Mouse (Mus musculus): ENCODE measurements at regions not wholly inside any gene's neighbourhood (a gene's known extent, or its start where the extent isn't known, plus 50 kb on each side); places are given as distances from the start of the nearest gene placed in this dataset.
A peak's percentile ranks its signal among the peaks of the same experiment; 100 is the strongest.

DNA sequence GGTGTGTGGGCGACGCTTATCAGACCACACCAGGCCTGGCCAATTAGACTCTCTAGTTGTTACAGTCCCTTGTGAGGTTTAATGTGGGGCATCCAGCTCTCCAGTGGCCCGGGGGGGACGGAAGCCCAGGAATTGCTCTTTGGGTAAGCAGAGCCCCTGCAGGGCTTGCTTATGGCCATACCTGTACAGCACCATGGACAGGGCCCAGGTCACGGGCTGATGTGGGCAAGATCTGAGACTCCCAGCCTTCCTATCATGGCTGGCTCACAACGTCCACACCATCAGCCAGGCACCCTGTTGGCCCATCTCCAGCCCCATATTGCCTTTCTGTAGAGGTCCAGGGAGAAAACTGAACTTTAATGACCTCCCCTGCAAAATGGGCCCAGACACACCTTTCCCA is 111.7 kb upstream of the Unc5b start:
- intact Hi-C loops (cut with DNase I; ENCODE audit: low total_unique reads): no loop called here
- DNase-seq: no peak

DNA sequence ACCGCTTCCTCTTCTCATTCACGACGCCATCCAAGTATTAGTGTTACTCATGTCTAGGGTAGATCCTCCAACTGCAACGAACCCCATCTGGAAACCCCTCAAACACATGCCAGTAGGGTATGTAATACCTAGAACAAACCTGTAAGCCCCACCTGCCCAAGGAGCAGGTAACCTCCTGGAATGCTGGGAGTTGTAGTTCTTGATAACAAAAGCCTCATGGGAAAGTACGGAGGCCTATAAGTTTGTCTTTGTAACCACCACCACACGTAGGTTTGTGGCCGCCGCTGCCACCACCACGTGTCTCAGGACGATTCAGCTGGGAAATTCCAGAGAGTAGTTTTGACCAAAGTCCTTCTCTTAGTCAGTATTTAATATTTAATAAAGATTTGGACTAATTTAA is 107.4 kb upstream of the Unc5b start:
- no peak for DNase-seq
- intact Hi-C loops (cut with DNase I; ENCODE audit: low total_unique reads): no loop called here

DNA sequence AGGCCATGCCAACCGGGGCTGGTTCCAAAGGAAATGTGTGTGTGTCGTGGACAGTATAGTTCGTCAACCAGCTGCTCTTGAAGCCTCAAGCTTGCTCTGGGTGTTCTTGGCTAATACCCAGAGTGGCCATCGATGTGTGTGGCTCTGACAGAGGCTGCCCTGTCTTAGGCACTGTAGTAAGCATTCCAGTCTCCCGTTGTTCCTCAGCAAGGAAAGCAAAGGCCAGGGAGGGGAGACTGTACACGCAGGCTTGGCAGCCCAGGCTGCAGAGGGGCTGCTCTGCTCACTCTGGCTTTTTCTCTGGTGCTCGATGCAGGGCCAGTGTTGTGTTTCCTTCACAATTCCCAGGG is 106.1 kb upstream of the Unc5b start:
- intact Hi-C loops (cut with DNase I; ENCODE audit: low total_unique reads): no loop called here

DNA sequence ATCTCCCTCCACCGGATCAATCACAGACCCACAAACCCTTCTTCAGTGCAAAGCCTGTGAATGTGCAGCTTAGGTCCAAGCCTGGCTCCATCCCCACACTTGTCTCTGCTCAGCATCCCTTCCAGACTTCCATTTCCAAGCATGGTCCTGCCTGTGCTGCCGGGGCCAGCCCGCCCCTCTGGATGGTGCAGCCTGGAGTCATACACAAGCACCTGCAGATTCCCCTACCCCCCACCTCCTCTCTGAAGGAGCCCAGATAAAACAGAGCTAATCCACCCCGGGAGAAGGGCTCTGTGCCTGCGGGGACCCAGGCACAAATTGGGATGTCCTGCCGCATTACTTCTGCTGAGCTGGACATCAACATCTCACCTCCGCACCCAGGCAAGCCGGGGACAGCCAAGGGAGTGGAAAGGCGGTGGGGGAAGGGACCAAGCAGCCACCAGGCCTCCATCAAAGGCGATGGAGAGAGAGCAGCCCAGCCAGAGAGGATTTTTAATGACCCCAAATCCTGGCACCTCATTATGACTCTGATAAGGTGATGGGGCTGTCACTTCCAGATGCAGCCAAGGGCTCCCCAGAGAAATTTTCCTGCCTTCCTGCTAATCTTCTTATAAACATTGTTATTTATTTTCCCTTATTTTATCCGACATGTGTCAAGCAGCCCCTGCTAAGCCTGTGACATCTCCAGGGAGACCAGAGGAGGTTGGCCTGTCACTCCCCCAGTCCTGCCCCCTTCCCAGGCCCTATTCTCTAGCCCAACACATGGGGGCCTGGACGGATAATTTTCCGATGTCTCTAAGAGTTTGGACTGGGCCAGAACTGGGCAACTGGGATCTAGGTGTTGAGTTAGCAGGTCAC is 105.5 kb upstream of the Unc5b start:
- intact Hi-C loops (cut with DNase I; ENCODE audit: low total_unique reads): no loop called here
- DNase-seq: no peak

More for the DNA sequence above, 106.1 kb upstream of the Unc5b start:
- DNase-seq: no peak

DNA sequence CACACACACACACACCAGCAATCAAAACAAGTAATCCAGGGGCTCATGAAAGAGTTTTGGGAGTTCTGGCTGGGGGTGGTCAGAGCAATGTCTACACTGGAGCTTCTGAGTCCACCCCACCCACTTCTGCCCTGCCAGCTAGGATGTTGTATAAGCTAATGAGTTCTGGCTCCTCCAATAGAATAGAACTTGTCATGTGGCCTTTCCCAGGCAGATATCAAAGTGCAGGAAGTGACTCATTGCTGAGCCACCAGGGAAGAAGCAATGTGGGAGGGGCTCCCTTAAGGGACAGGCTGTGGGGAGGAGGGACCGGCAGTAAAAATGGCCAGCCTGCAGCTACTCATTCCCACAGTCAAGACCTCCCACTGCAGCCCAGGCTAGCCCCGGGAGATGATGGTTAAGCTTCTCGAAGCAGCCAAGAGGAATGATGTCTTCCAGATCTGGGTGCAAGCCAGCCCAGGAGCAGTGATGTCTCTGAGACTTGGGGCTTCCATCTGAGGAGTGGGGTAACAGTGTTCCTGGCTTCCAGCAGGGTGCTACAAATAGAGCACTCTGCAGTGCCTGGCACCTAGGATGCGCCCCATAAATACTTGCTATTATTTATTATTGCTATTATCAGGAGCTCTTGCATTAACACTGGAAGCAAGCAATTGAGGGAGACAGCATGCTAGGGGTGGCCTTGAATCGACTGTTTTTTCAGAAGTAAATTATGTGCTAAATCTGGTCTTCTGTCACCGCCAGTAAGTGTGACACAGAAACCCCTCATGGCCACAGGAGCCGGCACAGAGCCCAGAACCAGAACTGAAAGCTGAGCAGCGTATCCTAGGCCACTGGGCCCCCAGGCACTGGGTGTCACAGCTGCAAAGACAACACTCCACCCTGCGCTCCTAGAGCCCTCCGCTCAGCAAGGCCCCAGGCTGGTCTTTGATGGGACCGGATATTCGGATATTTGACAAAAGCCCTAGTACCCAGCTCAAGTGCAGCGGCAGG is 103.2 kb upstream of the Unc5b start:
- intact Hi-C loops (cut with DNase I; ENCODE audit: low total_unique reads): no loop called here
- peak; percentile 51 for DNase-seq

DNA sequence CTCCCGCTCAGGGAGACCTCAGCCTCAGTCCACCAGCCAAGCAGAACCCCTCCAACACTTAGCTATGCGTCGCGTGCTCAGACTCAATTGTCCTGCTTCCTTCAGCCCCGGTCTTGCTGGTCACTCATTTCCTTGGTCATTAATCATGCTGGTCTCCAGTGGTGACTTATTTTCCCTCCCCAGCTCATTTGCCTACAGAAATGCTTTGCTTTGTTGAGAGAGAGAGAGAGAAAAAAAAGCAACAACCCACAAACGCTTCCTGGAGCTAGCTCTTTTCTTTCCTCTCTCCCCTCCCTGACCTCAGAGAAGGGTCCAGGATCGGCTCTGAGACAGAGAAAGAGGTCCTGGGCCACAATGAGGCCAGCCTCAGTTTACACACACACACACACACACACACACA is 102.5 kb upstream of the Unc5b start:
- no peak for DNase-seq
- intact Hi-C loops (cut with DNase I; ENCODE audit: low total_unique reads): no loop called here

DNA sequence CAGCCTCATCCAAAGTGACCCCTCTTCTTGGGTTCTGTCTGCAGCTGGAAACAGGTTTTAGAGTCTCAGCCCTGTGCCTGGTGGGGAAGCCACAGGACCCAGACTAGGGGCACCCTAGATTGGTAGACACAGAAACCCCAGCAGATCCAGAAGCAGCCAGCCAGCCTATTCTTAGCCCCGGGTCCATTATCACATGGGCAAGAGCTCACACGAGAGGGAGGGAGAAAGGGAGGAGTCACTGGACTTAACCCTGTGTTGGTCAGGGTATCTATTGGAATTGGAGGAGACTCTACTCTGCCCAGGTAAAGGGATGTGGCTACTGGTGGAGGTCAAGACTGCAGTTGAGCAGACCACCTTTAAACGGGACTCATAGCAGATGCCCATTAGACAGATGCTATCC is 101.5 kb upstream of the Unc5b start:
- no peak for DNase-seq
- intact Hi-C loops (cut with DNase I; ENCODE audit: low total_unique reads): no loop called here

DNA sequence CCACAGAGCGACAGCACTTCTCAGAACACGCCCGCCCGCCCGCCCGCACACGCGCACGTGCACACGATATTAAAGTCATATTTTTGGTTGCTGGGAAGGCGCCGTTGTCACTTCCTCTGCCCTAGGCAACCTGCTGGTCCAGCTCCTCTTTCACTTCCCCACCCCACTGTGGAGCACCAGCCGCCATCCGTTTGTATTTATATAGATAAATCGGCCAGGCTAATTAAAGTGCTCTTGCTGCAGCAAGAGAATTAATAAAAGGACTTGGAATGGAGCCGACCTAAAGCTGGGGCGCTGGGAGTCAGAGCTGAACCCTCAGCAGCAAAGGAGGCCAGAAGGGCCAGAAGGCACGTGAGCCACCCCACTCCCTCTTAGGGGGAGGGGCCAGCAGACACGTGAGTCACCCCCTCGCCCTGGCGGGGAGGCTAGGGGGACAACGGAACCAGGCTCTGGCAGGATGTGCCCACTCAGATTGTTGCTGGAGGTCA is 100.6 kb upstream of the Unc5b start:
- DNase-seq: no peak
- intact Hi-C loops (cut with DNase I; ENCODE audit: low total_unique reads): no loop called here

DNA sequence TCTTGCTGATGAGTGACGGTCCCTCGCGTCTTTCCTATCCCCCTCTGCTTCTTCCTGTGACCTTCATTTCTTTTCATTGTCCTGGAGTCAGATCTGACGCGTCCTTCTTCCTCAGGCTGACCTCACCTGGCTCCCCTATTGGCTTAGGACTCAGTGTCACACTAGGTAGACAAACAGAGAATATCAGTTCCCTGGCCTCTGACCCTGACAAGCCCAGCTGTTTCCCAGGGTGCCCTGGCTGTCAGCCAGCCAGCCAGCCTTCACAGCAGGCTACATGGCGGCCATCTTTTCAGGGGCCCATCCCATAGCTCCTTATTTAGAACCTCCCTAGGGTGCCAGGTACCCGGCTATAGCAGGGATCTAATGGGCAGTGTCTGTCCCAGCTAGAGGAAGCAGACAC is 97.3 kb upstream of the Unc5b start:
- intact Hi-C loops (cut with DNase I; ENCODE audit: low total_unique reads): no loop called here
- no peak for DNase-seq

DNA sequence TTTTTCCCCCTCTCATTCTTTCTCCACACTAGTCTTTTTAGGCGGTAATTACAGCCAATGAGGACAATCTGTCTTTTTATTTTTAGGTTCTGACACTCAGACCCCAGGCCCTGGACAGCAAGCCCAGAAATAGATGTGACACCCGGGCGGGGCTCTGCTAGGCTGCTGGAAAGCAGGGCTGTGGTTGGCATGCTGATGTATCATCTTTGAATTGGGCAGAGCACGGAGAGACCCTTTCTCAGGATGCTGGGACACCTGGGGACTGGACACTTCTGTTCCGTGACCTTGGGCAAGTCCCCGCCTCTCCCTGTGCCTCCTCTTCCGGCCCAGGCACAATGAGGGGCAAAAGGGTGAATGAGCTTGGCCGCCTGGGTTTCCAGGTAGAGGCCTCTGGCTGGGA is 96.8 kb upstream of the Unc5b start:
- DNase-seq: no peak
- intact Hi-C loops (cut with DNase I; ENCODE audit: low total_unique reads): no loop called here

DNA sequence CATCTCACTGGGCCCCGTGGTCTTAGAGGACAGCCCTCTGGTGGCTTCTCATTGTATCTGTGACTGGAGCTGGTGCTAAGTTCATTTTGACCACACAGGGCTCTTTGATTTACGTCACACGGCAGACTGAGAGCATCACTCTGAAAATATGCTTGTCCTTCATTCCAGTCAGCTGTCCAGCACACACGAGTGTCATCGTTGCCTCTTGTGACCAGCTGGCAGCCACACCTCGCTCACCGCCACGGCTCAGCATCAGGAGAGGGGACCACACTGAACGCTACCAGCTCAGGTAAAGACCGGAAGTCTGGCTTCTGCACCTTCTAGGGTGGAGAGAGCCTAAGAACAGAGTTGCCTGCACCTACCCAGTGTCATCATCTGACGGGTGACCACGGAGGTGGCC is 95.3 kb upstream of the Unc5b start:
- DNase-seq: no peak
- intact Hi-C loops (cut with DNase I; ENCODE audit: low total_unique reads): no loop called here

DNA sequence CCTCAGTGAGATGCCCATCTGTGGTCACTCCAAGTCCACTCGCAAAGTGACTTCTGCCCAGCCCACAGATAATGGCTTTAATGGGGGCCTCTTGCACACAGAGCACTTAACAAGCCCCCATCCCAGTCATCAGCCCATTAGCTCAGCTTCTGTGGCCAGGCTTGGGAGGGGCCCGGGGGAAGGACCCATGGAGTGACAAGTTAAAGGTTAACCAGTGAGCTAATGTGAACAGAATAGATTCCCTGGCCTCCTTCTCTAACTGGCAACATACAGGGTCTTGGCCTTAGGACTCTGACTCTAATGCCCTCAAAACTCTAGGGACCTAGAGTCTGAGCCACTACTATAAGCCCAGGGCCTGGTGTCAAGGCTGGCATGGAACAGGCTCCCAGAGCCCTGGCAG is 94.3 kb upstream of the Unc5b start:
- intact Hi-C loops (cut with DNase I; ENCODE audit: low total_unique reads): no loop called here
- DNase-seq: no peak

DNA sequence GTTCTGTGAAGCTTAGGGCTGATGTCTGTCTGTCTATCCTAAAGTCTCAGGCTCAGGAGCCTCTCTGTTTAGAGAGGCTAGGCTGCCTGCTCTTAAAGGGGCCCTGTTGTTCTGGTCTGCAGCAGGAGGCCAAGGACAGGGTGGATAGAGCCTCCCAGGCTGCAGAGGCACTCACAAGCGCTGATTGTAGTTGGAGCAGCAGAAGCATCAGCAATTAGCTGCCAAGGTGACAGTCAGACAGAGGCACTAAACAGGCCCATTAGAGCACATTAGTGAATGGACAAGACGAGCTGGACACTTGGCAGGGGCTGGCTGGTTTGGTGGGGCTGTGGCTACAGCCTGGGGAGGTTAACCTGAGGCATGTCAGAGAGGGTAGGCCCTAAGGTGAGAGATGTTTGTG is 93.8 kb upstream of the Unc5b start:
- intact Hi-C loops (cut with DNase I; ENCODE audit: low total_unique reads): no loop called here

DNA sequence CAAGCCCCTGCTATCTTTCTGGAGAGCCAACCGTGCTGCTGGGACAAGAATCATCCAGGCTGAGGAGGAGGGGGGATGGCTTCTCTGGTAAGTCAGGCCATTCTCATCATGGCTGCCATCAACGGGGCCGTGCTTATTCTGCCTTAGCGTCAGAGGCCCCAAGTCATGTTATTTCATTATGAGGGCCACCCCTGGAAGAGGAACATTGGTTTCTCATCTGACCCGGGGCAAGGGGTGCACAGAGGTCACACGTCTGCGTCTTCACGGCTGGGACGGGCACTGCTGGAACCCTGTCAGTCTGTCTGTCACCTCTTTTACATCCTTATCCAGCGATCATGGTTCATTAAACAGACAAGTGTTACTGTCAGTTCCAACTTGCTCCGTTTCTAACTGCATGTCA is 92.4 kb upstream of the Unc5b start:
- intact Hi-C loops (cut with DNase I; ENCODE audit: low total_unique reads): no loop called here
- no peak for DNase-seq

More for the DNA sequence above, 93.8 kb upstream of the Unc5b start:
- no peak for DNase-seq

DNA sequence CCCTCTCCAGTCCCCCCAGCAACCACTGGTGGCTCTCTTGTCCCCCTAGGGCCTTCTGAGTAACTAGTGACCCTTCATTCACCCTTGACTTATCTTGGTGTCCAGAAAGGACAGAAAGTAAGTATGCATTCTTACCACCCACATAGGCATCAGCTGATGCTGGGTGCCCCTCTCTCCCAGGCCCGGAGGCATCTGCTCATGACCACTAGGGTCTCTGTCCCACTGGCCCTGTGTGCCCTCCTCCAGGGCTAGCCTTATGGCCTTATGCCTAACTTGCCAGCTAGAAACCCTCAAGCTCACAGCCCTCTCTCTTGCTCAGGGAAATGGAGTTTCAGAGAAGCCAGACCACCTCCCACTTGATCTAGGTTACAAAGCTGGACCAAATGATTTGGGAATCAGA is 89.2 kb upstream of the Unc5b start:
- intact Hi-C loops (cut with DNase I; ENCODE audit: low total_unique reads): no loop called here
- DNase-seq: no peak

DNA sequence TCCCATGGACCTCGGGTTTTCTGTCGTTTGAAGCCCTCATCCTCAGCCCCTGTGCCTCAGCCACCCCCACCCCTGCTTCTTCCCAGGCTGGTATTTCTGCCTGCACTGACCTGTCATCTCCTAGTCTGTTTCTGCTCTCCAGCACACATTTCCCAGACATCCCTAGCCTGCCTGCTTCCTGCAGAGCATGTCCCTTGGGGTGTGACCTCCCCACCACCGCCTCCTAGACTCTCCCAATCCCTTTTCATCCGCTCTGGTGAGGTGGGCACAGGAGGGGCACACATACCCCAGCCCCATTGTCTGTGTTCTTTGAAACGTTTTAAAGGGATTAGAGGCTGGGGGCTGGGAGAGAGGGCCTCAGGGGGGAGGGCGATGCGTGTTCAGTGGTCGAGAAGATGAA is 86.6 kb upstream of the Unc5b start:
- intact Hi-C loops (cut with DNase I; ENCODE audit: low total_unique reads): no loop called here

DNA sequence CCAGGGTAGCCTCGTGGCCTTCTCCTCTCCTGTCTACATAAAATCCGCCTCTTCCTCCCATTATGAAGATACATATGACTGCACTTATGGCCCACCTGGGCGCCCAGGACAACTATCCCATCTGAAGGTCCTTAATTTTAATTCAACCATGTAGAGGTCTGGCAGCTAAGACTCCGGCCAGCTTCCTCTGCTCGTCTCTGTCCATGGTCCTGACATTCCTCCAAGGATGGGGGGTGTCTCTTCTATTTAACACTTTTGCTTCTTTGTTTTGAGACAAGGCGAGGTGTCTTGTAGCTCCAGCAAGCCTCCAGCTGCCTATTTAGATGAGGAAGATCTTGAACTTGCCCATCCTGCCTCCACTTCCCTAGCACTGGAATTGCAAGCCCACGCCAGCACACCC is 83.0 kb upstream of the Unc5b start:
- intact Hi-C loops (cut with DNase I; ENCODE audit: low total_unique reads): no loop called here
- DNase-seq: no peak

More for the DNA sequence above, 86.6 kb upstream of the Unc5b start:
- DNase-seq: no peak

DNA sequence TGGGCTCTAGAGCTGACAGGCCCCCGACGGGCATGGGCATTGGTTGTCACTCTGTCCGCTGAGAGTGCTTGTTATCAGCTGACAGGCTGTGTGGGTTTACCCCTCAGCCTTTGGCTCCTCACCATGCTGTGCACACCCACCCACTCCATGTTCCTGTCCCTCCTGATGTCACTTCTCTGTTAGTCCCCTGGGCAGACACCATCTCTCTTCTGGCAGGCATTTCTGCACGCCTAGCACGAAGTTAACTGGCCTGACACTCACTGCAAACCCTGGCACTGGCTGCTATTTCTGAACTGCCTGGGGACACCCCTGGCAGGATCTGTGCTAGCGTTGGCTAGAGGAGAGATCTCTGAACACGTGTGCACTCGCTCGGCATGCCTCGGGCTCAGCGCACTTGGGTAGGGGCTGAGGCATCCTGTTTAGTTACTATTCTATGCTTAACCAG is 82.1 kb upstream of the Unc5b start:
- intact Hi-C loops (cut with DNase I; ENCODE audit: low total_unique reads): no loop called here
- DNase-seq: no peak

DNA sequence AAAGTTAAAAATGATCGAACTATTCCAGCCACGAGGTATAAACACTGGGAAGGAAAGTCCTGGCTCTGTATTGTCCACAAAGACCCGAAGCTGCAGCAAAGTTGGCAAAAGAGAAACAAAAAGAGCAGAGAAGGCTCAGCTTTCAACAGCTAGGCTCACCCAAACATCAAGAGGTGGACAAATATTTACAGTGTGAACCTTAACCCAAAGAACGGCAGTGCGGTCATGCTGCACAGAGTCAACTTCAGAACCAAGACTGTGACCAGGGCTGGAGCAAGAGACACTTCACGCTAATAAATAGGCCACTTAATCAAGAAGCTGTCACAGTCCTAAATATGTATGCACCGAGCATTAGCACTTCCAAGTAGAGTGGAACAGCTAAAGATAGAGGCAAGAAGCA is 73.0 kb upstream of the Unc5b start:
- no peak for DNase-seq
- intact Hi-C loops (cut with DNase I; ENCODE audit: low total_unique reads): no loop called here

DNA sequence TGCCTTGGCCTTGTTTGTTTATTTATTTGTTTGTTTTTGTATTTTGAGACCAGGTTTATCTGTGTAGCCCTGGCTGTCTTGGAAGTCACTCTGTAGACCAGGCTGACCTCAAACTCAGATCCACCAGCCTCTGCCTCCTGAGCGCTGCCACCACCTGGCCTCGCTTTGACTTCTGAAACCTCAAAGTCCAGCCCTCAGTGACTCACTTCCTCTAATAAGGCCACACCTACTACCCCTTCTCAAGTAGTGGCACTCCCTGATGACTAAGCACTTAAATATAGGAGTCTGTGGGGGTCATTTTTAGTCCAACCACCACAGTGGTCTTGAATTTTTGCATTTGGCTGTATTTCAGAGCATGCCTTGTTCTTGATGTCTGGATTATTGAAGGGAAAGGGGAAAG is 69.6 kb upstream of the Unc5b start:
- no peak for DNase-seq
- intact Hi-C loops (cut with DNase I; ENCODE audit: low total_unique reads): no loop called here

DNA sequence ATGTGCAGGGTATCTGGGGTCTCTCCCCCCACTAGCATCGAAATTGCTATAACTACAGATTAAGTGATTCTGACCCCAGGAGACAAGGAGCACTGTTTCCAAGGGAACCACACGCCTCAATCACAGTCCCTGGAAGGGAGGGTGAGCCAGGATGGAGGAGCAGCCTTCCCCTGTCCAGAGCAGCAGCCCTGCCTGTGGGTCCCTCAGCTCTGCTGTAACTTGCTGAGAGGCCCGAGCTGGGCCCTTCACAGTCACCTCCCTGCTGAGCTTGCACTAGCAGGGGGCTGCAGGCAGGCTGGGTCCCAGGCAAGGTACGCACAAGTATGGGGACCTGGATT is 62.4 kb upstream of the Unc5b start:
- DNase-seq: no peak
- intact Hi-C loops (cut with DNase I; ENCODE audit: low total_unique reads): no loop called here
